Mouse (Mus musculus) embryonic fibroblast, embryonic 13.5 days (primary cell): ENCODE results near the gene Dgat2. TPM values are rescaled to one million over a fixed set of nuclear protein-coding genes. Genes with fewer than 3 reads are reported as not detected.

Source experiments
- H3K27ac ChIP-seq: 2 replicates; pipeline ENCODE4 v1.5.1; 2012; ENCODE audit warnings: low read length, control low read depth, inconsistent platforms; ENCODE audit not compliant: insufficient read depth
- H3K4me1 ChIP-seq: 2 replicates; pipeline ENCODE4 v1.6.1; 2011; ENCODE audit warnings: low read length; ENCODE audit not compliant: control insufficient read depth, insufficient read depth
- H3K4me3 ChIP-seq: 2 replicates; pipeline ENCODE4 v1.5.1; 2011; ENCODE audit warnings: mild to moderate bottlenecking, control low read depth, low read length; ENCODE audit not compliant: insufficient read depth
- CTCF ChIP-seq: IDR thresholded peaks from 2 replicates; pipeline ENCODE4 v1.5.1; 2011; ENCODE audit warnings: mild to moderate bottlenecking, control low read depth, low read length, moderate library complexity, borderline replicate concordance; ENCODE audit not compliant: insufficient read depth
- POLR2A ChIP-seq: IDR thresholded peaks from 2 replicates; pipeline ENCODE4 v1.6.1; 2011; ENCODE audit warnings: low read depth, mild to moderate bottlenecking, control low read depth, low read length, moderate library complexity
- polyA plus RNA-seq: library from polyadenylated mRNA; stranded (reverse); fragments of >200 nt; gene quantifications from 2 replicates; pipeline ENCODE4 v1.2.4, GENCODE M21; 2011; ENCODE audit warnings: low read depth; ENCODE audit not compliant: missing spikeins, insufficient read length

The Dgat2 gene
- polyA plus RNA-seq, 1 experiment = 4.7 TPM

- peaks cover 7% of the 10 kb centered on the region; the same call in 1 of the 2 replicates for H3K4me1 ChIP-seq
- TF ChIP-seq POLR2A = no peak
- TF ChIP-seq CTCF = no peak
- H3K4me3 ChIP-seq = no peak overlapping the region
- H3K27ac ChIP-seq = no peak overlapping the region
Measured at GRCm38 (mm10) chr7:99217338-99218074, 35.0 kb upstream of the Dgat2 start.

GRCm38 (mm10) chr7:99215347-99215855 is 32.9 kb upstream of the Dgat2 start:
- TF ChIP-seq CTCF (no peak), POLR2A (no peak)
- H3K4me3 ChIP-seq = no peak overlapping the region
- peaks cover 7% of the 10 kb centered on the region; the same call in 1 of the 2 replicates for H3K4me1 ChIP-seq
- no peak overlapping the region for H3K27ac ChIP-seq

- no peak overlapping the region for H3K4me3 ChIP-seq
- peaks cover 7% of the 10 kb centered on the region; the same call in 1 of the 2 replicates for H3K4me1 ChIP-seq
- no peak for TF ChIP-seq POLR2A
- no peak for TF ChIP-seq CTCF
- H3K27ac ChIP-seq = no peak overlapping the region
Measured at GRCm38 (mm10) chr7:99214621-99215185, 32.2 kb upstream of the Dgat2 start.

- no peak for TF ChIP-seq CTCF
- TF ChIP-seq POLR2A = no peak
Measured at GRCm38 (mm10) chr7:99213686-99214085, 31.2 kb upstream of the Dgat2 start.

GRCm38 (mm10) chr7:99213056-99213455 is 30.5 kb upstream of the Dgat2 start:
- TF ChIP-seq POLR2A (no peak), CTCF (no peak)
- Histone ChIP-seq H3K4me1 (peaks cover 7% of the 10 kb centered on the region; the same call in 1 of the 2 replicates), H3K4me3 (no peak overlapping the region), H3K27ac (no peak overlapping the region)

More at GRCm38 (mm10) chr7:99213686-99214085, 31.2 kb upstream of the Dgat2 start:
- Histone ChIP-seq H3K27ac (no peak overlapping the region), H3K4me1 (peaks cover 7% of the 10 kb centered on the region; the same call in 1 of the 2 replicates), H3K4me3 (no peak overlapping the region)

- H3K4me3 ChIP-seq = no peak overlapping the region
- no peaks in the 10 kb centered on the region for H3K4me1 ChIP-seq
- TF ChIP-seq CTCF = no peak
- H3K27ac ChIP-seq = no peak overlapping the region
Measured at GRCm38 (mm10) chr7:99208704-99209103, 26.2 kb upstream of the Dgat2 start.

GRCm38 (mm10) chr7:99206364-99206763 is 23.8 kb upstream of the Dgat2 start:
- Histone ChIP-seq H3K4me3 (no peak overlapping the region), H3K27ac (no peak overlapping the region), H3K4me1 (no peaks in the 10 kb centered on the region)
- no peak for TF ChIP-seq POLR2A
- TF ChIP-seq CTCF = no peak

GRCm38 (mm10) chr7:99202163-99202562 is 19.6 kb upstream of the Dgat2 start:
- H3K27ac ChIP-seq = no peak overlapping the region
- no peak for TF ChIP-seq POLR2A
- no peak for TF ChIP-seq CTCF
- H3K4me1 ChIP-seq = no peaks in the 10 kb centered on the region
- no peak overlapping the region for H3K4me3 ChIP-seq

GRCm38 (mm10) chr7:99200290-99200689 is 17.8 kb upstream of the Dgat2 start:
- no peak overlapping the region for H3K4me3 ChIP-seq
- H3K4me1 ChIP-seq = no peaks in the 10 kb centered on the region
- TF ChIP-seq CTCF = no peak
- no peak for TF ChIP-seq POLR2A
- no peak overlapping the region for H3K27ac ChIP-seq
